Mouse (Mus musculus): ENCODE measurements around the gene Timp3. TPM values are rescaled to one million over a fixed set of nuclear protein-coding genes. Genes with fewer than 3 reads are reported as not detected.
"Not testable (repeated sequence)": the region's sequence is repeated elsewhere in the genome, so short reads cannot be mapped to it uniquely, and the experiment has no call there.

The Timp3 gene
- total RNA-seq, 1 experiment from 2014 or later = not detected

- no peak for ATAC-seq (replicated peaks; ENCODE audit: insufficient number of reproducible peaks, low FRiP score, low TSS enrichment, poor library complexity, severe bottlenecking)
These were observed 69.2 kb downstream of the Timp3 start for GRCm38 (mm10) chr10:86369346-86369745.

GRCm38 (mm10) chr10:86371561-86371960, 71.4 kb downstream of the Timp3 start:
- ATAC-seq (replicated peaks; ENCODE audit: insufficient number of reproducible peaks, low FRiP score, low TSS enrichment, poor library complexity, severe bottlenecking) = no peak

- ATAC-seq (replicated peaks; ENCODE audit: insufficient number of reproducible peaks, low FRiP score, low TSS enrichment, poor library complexity, severe bottlenecking) = no peak
These were observed 73.9 kb downstream of the Timp3 start for GRCm38 (mm10) chr10:86374061-86374460.

GRCm38 (mm10) chr10:86375903-86376302, 75.7 kb downstream of the Timp3 start:
- ATAC-seq (replicated peaks; ENCODE audit: insufficient number of reproducible peaks, low FRiP score, low TSS enrichment, poor library complexity, severe bottlenecking) = no peak

GRCm38 (mm10) chr10:86376392-86377185, 76.4 kb downstream of the Timp3 start:
- no peak for ATAC-seq (replicated peaks; ENCODE audit: insufficient number of reproducible peaks, low FRiP score, low TSS enrichment, poor library complexity, severe bottlenecking)

- not testable (repeated sequence) for ATAC-seq (replicated peaks; ENCODE audit: insufficient number of reproducible peaks, low FRiP score, low TSS enrichment, poor library complexity, severe bottlenecking)
These were observed 78.6 kb downstream of the Timp3 start for GRCm38 (mm10) chr10:86378803-86379202.

- no peak for ATAC-seq (replicated peaks; ENCODE audit: insufficient number of reproducible peaks, low FRiP score, low TSS enrichment, poor library complexity, severe bottlenecking)
These were observed 80.5 kb downstream of the Timp3 start for GRCm38 (mm10) chr10:86380626-86381025.

- ATAC-seq (replicated peaks; ENCODE audit: insufficient number of reproducible peaks, low FRiP score, low TSS enrichment, poor library complexity, severe bottlenecking) = no peak
These were observed 81.2 kb downstream of the Timp3 start for GRCm38 (mm10) chr10:86381150-86381921.

- ATAC-seq (replicated peaks; ENCODE audit: insufficient number of reproducible peaks, low FRiP score, low TSS enrichment, poor library complexity, severe bottlenecking) = no peak
These were observed 81.7 kb downstream of the Timp3 start for GRCm38 (mm10) chr10:86381922-86382260.

GRCm38 (mm10) chr10:86384655-86385054, 84.5 kb downstream of the Timp3 start:
- no peak for ATAC-seq (replicated peaks; ENCODE audit: insufficient number of reproducible peaks, low FRiP score, low TSS enrichment, poor library complexity, severe bottlenecking)

- no peak for ATAC-seq (replicated peaks; ENCODE audit: insufficient number of reproducible peaks, low FRiP score, low TSS enrichment, poor library complexity, severe bottlenecking)
These were observed 85.5 kb downstream of the Timp3 start for GRCm38 (mm10) chr10:86385656-86386055.

- ATAC-seq (replicated peaks; ENCODE audit: insufficient number of reproducible peaks, low FRiP score, low TSS enrichment, poor library complexity, severe bottlenecking) = no peak
These were observed 86.1 kb downstream of the Timp3 start for GRCm38 (mm10) chr10:86386232-86386631.

- no peak for ATAC-seq (replicated peaks; ENCODE audit: insufficient number of reproducible peaks, low FRiP score, low TSS enrichment, poor library complexity, severe bottlenecking)
These were observed 87.8 kb downstream of the Timp3 start for GRCm38 (mm10) chr10:86387821-86388440.

GRCm38 (mm10) chr10:86388803-86389202, 88.6 kb downstream of the Timp3 start:
- ATAC-seq (replicated peaks; ENCODE audit: insufficient number of reproducible peaks, low FRiP score, low TSS enrichment, poor library complexity, severe bottlenecking) = no peak

GRCm38 (mm10) chr10:86389357-86389756, 89.2 kb downstream of the Timp3 start:
- no peak for ATAC-seq (replicated peaks; ENCODE audit: insufficient number of reproducible peaks, low FRiP score, low TSS enrichment, poor library complexity, severe bottlenecking)

- ATAC-seq (replicated peaks; ENCODE audit: insufficient number of reproducible peaks, low FRiP score, low TSS enrichment, poor library complexity, severe bottlenecking) = no peak
These were observed 89.7 kb downstream of the Timp3 start for GRCm38 (mm10) chr10:86389913-86390312.

GRCm38 (mm10) chr10:86392399-86392798, 92.2 kb downstream of the Timp3 start:
- no peak for ATAC-seq (replicated peaks; ENCODE audit: insufficient number of reproducible peaks, low FRiP score, low TSS enrichment, poor library complexity, severe bottlenecking)

- no peak for ATAC-seq (replicated peaks; ENCODE audit: insufficient number of reproducible peaks, low FRiP score, low TSS enrichment, poor library complexity, severe bottlenecking)
These were observed 97.6 kb downstream of the Timp3 start for GRCm38 (mm10) chr10:86397577-86398346.

- no peak for ATAC-seq (replicated peaks; ENCODE audit: insufficient number of reproducible peaks, low FRiP score, low TSS enrichment, poor library complexity, severe bottlenecking)
These were observed 98.2 kb downstream of the Timp3 start for GRCm38 (mm10) chr10:86398347-86398720.
